Mouse (Mus musculus) heart, embryonic 14.5 days (tissue): ENCODE measurements at regions not wholly inside any gene's neighbourhood (a gene's known extent, or its start where the extent isn't known, plus 50 kb on each side); places are given as distances from the start of the nearest gene placed in this dataset.

Experiments
- ATAC-seq: fragments of 200-750 bp; cut with Nextera tagmentation; 2 replicates; pipeline ENCODE4 v1.8.0; 2017; ENCODE audit warnings: low read depth, moderate TSS enrichment; ENCODE audit not compliant: insufficient number of reproducible peaks, insufficient read depth, low FRiP score
- H3K27ac ChIP-seq, 2 experiments: fragments of 200-500 bp in 1 of 2; fragments of 300-500 bp in 1 of 2; sonication (generic) in 1 of 2; replicated peaks in 1 of 2; 2 replicates each; pipeline ENCODE4 v1.5.1; 2012 to 2014; ENCODE audit warnings: low read depth in 2 of 2, low read length in 2 of 2, control low read depth in 1 of 2, mild to moderate bottlenecking in 1 of 2, mixed read lengths in 1 of 2; ENCODE audit not compliant: control insufficient read depth in 1 of 2, insufficient read depth in 1 of 2
- H3K27me3 ChIP-seq: fragments of 300-500 bp; sonication (generic); 2 replicates; pipeline ENCODE4 v1.6.1; 2014; ENCODE audit warnings: mild to moderate bottlenecking, low read length, control low read depth; ENCODE audit not compliant: control insufficient read depth, insufficient read depth
- H3K36me3 ChIP-seq: fragments of 300-500 bp; sonication (generic); 2 replicates; pipeline ENCODE4 v1.6.1; 2014; ENCODE audit warnings: mild to moderate bottlenecking, control low read depth, low read length, mixed read lengths; ENCODE audit not compliant: control insufficient read depth, insufficient read depth
- H3K4me1 ChIP-seq, 2 experiments: fragments of 200-500 bp in 1 of 2; fragments of 300-500 bp in 1 of 2; sonication (generic) in 1 of 2; 2 replicates each; pipeline ENCODE4 v1.6.1; 2012 to 2014; ENCODE audit warnings: low read length in 2 of 2, control low read depth in 1 of 2, mixed read lengths in 1 of 2; ENCODE audit not compliant: control insufficient read depth in 2 of 2, insufficient read depth in 2 of 2
- H3K4me2 ChIP-seq: fragments of 300-500 bp; sonication (generic); 2 replicates; pipeline ENCODE4 v1.6.1; 2014; ENCODE audit warnings: mild to moderate bottlenecking, low read length
- H3K4me3 ChIP-seq, 2 experiments: fragments of 200-500 bp in 1 of 2; fragments of 300-500 bp in 1 of 2; sonication (generic) in 1 of 2; 2 replicates each; pipeline ENCODE4 v1.5.1; 2012 to 2014; ENCODE audit warnings: low read length in 2 of 2, mild to moderate bottlenecking in 2 of 2, control low read depth in 1 of 2, low read depth in 1 of 2, moderate library complexity in 1 of 2; ENCODE audit not compliant: control insufficient read depth in 1 of 2, insufficient read depth in 1 of 2
- H3K9ac ChIP-seq: fragments of 300-500 bp; sonication (generic); 2 replicates; pipeline ENCODE4 v1.6.1; 2014; ENCODE audit warnings: mild to moderate bottlenecking, low read length
- H3K9me3 ChIP-seq: fragments of 300-500 bp; sonication (generic); 2 replicates; pipeline ENCODE4 v1.6.1; 2016; ENCODE audit warnings: low read length, control low read depth; ENCODE audit not compliant: control insufficient read depth
- WGBS: fragments of 180-500 bp; shearing (Covaris S2); extraction: QIAGEN DNeasy Blood & Tissue Kit; methylation state at CpG from one replicate; pipeline ENCODE4 v1.1.7; 2014; 5-methylcytosine and 5-hydroxymethylcytosine counted together

DNA sequence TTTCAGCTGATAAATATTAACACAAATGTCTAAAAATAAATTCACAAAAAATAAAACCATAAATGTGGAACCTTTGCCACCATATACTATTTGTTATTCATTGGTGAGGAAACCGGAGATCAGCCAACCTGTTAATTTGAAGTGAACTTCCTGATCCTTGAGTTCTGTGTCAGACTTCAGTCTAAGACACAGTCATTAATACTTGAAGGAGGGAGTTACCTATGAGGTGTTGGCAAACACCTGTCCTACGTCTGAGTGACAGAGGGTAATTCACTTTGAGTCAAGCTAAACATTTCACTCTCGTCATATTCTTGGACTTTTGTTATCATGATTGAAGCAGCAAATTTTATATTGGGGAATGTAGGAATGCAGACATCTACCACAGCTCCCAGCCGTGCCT is 116.3 kb upstream of the Sox11 start:
- Histone ChIP-seq H3K9me3 (peaks cover 7% of the 10 kb centered on the region; the same call in 1 of the 2 replicates), H3K9ac (no peak overlapping the region), H3K4me3 (no peak overlapping the region), H3K4me1 (peaks cover 0 to 5% of the 10 kb centered on the region in 2 experiments; a peak in 1 of 4 replicates), H3K27me3 (no peaks in the 10 kb centered on the region), H3K4me2 (no peak overlapping the region), H3K36me3 (no peaks in the 10 kb centered on the region), H3K27ac (no peak overlapping the region)
- whole genome bisulfite sequencing = 74% methylated on average over 4 of the region's 4 CpGs
- ATAC-seq = no peak

DNA sequence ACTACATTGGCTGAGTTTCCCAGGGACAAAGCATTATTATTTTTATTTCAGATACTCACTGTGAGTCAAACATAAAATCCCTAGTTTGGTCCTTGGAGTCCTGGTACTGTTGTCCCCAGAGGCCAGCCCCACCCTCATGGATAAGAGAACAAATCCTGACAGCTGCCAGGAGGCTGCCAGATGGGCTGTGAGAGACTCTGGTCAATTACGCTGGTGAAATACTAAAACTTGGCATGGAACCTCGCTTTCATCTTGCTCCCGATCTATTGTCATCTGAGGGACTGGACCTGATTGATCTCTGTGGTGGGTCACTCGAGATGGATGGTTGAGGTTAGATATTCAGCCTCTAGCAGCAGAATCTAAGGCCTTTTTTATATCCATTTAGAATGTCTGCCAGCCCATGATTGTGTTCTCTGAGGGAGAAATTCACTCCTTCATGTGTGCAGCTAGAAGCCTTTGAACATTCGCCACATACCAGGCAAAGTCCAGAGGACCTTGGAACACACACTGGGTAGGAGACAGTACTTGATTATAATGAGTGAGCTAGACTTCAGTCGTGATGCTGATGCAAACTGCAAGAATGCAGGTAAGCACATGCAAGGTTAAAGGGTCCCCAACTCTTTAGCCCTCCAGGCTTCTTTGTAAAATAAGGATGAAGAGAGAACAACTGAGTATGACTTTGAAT is 95.4 kb upstream of the Sox11 start:
- no peak overlapping the region for H3K4me2 ChIP-seq
- H3K27ac ChIP-seq = no peak overlapping the region
- H3K27me3 ChIP-seq = no peaks in the 10 kb centered on the region
- no peaks in the 10 kb centered on the region for H3K4me1 ChIP-seq
- H3K9ac ChIP-seq = no peak overlapping the region
- no peak for ATAC-seq
- no peaks in the 10 kb centered on the region for H3K36me3 ChIP-seq
- H3K9me3 ChIP-seq = no peaks in the 10 kb centered on the region
- no peak overlapping the region for H3K4me3 ChIP-seq
- 69% methylated on average over 6 of the region's 6 CpGs for WGBS

DNA sequence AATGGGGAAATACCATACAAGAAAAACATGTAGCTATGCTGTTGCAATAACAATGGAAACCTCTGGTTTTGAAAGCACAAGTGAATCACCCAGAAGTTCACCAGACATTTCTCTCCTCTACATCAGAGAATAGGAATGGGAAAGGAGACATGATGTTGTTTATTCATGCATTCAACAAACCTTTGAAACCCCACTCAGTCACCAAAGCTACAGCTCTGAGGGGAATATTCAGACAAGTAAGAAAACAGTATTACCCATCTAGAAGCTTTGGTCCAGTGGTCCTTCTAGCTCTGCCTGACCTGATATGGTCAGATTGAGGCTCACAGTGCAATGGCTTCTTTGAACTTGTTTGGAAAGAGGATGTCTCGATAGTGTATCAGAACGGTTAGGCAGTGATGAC is 89.0 kb upstream of the Sox11 start:
- H3K36me3 ChIP-seq = no peaks in the 10 kb centered on the region
- H3K9ac ChIP-seq = no peak overlapping the region
- H3K27ac ChIP-seq = no peak overlapping the region
- H3K27me3 ChIP-seq = no peaks in the 10 kb centered on the region
- 75% methylated on average over 2 of the region's 2 CpGs for WGBS
- no peak for ATAC-seq
- H3K4me2 ChIP-seq = no peak overlapping the region
- H3K4me3 ChIP-seq = no peak overlapping the region
- 0 out of 2 replicates have a peak, but pooled peaks cover 5% of the 10 kb centered on the region for H3K9me3 ChIP-seq
- no peaks in the 10 kb centered on the region for H3K4me1 ChIP-seq

DNA sequence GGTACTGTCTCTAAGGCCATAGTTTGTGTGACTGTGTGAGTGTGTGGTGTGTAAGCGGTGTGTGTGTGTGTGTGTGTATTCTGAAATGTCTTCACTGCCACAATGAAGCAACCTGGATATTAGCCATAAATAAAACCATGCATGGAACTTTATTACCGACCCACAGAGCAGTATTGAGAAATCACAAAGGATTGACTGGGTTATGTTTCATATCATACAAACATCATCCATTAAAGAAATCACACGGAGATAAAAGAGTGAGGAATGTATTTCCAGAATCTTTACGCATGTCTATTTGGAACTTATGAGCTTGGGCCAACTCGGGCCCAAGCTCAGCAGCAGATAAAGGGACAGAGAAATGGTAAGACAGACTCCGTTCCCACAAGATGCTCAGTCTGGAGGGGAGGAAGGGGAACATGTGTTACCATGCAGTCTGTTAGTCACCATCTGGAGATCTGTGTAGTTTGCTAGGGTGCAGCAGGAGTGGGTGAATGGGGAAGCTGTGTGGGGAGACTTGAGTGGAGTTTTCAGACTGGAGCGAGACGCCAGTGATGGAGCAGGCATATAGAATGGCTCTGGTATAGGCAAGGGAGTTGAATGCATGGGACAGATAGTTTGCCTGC is 75.1 kb upstream of the Sox11 start:
- H3K27me3 ChIP-seq = no peaks in the 10 kb centered on the region
- 77% methylated on average over 8 of the region's 8 CpGs for WGBS
- ATAC-seq = no peak
- no peaks in the 10 kb centered on the region for H3K4me1 ChIP-seq
- H3K36me3 ChIP-seq = no peaks in the 10 kb centered on the region
- H3K9ac ChIP-seq = no peak overlapping the region
- no peak overlapping the region for H3K27ac ChIP-seq
- H3K4me3 ChIP-seq = no peak overlapping the region
- no peaks in the 10 kb centered on the region for H3K9me3 ChIP-seq
- H3K4me2 ChIP-seq = no peak overlapping the region

DNA sequence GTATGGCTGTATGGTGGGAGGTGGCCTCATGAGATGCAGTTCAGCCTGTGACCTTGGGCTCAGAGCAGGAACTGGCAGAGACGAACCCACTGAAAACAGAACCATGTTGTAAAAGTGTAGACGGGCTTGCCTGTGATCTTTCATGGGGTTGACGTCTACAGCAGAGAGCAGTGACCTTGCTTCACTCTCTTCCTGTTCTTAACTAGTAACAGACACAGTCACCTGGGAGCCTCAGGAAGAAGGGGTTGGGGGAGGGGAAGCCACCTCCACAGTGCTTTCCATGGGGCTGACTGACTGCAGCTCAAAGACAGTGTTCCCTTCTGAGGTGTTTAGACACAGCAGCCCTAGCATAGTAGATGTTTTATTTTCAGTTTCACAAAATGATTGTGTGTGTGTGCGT is 68.2 kb upstream of the Sox11 start:
- WGBS = 48% methylated on average over 4 of the region's 4 CpGs
- no peak overlapping the region for H3K4me2 ChIP-seq
- H3K4me3 ChIP-seq = no peak overlapping the region
- no peaks in the 10 kb centered on the region for H3K36me3 ChIP-seq
- no peaks in the 10 kb centered on the region for H3K9me3 ChIP-seq
- H3K27me3 ChIP-seq = no peaks in the 10 kb centered on the region
- H3K9ac ChIP-seq = no peak overlapping the region
- H3K4me1 ChIP-seq = peaks cover 0 to 2% of the 10 kb centered on the region in 2 experiments; a peak in 1 of 4 replicates
- no peak for ATAC-seq
- H3K27ac ChIP-seq = no peak overlapping the region

DNA sequence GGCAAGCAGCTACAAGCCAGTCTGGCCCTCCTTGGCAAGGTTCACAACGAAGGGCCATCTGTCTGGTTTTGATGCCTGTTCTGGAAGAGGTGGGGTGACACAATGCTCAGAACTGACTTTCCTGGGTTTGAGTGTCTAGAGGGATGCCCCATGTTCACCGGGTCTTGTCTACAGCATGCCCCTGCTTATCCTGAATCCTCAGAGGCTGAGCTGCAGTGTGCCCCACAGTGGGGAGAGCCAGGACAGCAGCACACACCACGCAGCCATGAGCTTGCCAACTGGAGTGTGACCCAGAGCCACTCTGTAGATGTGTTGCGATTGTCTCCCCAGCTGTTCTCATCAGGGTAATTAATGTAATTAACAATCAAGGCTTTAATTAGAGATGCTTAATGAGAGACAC is 66.1 kb upstream of the Sox11 start:
- Histone ChIP-seq H3K4me2 (no peak overlapping the region), H3K27me3 (no peaks in the 10 kb centered on the region), H3K4me3 (no peak overlapping the region), H3K4me1 (peaks cover 0 to 2% of the 10 kb centered on the region in 2 experiments; a peak in 1 of 4 replicates), H3K27ac (no peak overlapping the region), H3K9ac (no peak overlapping the region), H3K36me3 (no peaks in the 10 kb centered on the region), H3K9me3 (no peaks in the 10 kb centered on the region)
- ATAC-seq = no peak
- 66% methylated on average over 4 of the region's 4 CpGs for WGBS

DNA sequence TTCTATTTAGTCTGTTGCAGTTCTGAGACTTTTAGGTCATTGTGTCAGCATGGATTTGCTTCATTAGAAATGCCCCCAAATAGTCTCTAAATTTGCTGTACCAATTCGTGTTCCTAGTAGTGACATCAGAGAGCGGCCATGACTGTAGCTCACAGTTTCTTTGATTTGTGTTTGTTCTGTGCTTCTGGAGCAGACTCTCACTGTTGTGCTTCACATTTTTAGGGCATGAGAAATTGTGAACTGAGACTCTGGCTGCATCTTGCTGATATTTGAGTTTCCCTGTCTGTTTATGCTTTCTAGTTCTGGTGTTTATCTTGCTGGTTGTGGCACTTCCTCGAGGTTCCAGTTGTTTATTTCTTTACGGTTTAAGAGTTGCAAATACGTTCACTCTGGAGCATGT is 57.0 kb upstream of the Sox11 start:
- H3K36me3 ChIP-seq = no peaks in the 10 kb centered on the region
- no peaks in the 10 kb centered on the region for H3K27me3 ChIP-seq
- no peaks in the 10 kb centered on the region for H3K9me3 ChIP-seq
- WGBS = 79% methylated on average over 5 of the region's 5 CpGs
- no peak overlapping the region for H3K9ac ChIP-seq
- H3K4me1 ChIP-seq = no peaks in the 10 kb centered on the region
- no peak overlapping the region for H3K4me3 ChIP-seq
- no peak for ATAC-seq
- H3K4me2 ChIP-seq = no peak overlapping the region
- H3K27ac ChIP-seq = no peak overlapping the region
